Mouse (Mus musculus) liver, embryonic 16.5 days (tissue): ENCODE results near the gene Spa17. TPM values are rescaled to one million over a fixed set of nuclear protein-coding genes. Genes with fewer than 3 reads are reported as not detected.

Source experiments
- ATAC-seq: fragments of 200-750 bp; cut with Nextera tagmentation; 2 replicates; pipeline ENCODE4 v1.8.0; 2017; ENCODE audit warnings: low read depth, mild to moderate bottlenecking, moderate number of reproducible peaks, moderate library complexity
- H3K27ac ChIP-seq: fragments of 300-500 bp; sonication (generic); 2 replicates; pipeline ENCODE4 v1.5.1; 2014; ENCODE audit warnings: mild to moderate bottlenecking, low read length
- H3K27me3 ChIP-seq: fragments of 300-500 bp; sonication (generic); 2 replicates; pipeline ENCODE4 v1.6.1; 2014; ENCODE audit warnings: low read depth, low read length, mixed read lengths; ENCODE audit not compliant: control insufficient read depth, insufficient read depth
- H3K36me3 ChIP-seq: fragments of 300-500 bp; sonication (generic); 2 replicates; pipeline ENCODE4 v1.6.1; 2014; ENCODE audit warnings: mild to moderate bottlenecking; ENCODE audit not compliant: control insufficient read depth, insufficient read depth
- H3K4me1 ChIP-seq: fragments of 300-500 bp; sonication (generic); 2 replicates; pipeline ENCODE4 v1.6.1; 2014; ENCODE audit warnings: low read depth, low read length, mixed read lengths; ENCODE audit not compliant: control insufficient read depth
- H3K4me2 ChIP-seq: fragments of 300-500 bp; sonication (generic); 2 replicates; pipeline ENCODE4 v1.6.1; 2014; ENCODE audit warnings: low read depth, low read length, mixed read lengths
- H3K4me3 ChIP-seq: fragments of 300-500 bp; sonication (generic); 2 replicates; pipeline ENCODE4 v1.5.1; 2014; ENCODE audit warnings: low read depth, mild to moderate bottlenecking, low read length
- H3K9ac ChIP-seq: fragments of 300-500 bp; sonication (generic); 2 replicates; pipeline ENCODE4 v1.6.1; 2014; ENCODE audit warnings: low read depth, low read length
- H3K9me3 ChIP-seq: fragments of 300-500 bp; sonication (generic); replicated peaks from 2 replicates; pipeline ENCODE4 v1.6.1; 2016; ENCODE audit warnings: low read length; ENCODE audit not compliant: control insufficient read depth
- WGBS: fragments of 180-500 bp; shearing (Covaris S2); extraction: QIAGEN DNeasy Blood & Tissue Kit; methylation state at CpG from one replicate; pipeline ENCODE4 v1.1.7; 2014; ENCODE audit not compliant: insufficient replicate concordance; 5-methylcytosine and 5-hydroxymethylcytosine counted together
- polyA plus RNA-seq: library from polyadenylated mRNA; unstranded; fragments of >200 nt; fragmentation: Nextera tagmentation; extraction: Ambion mirVana; gene quantifications from 2 replicates; pipeline ENCODE4 v1.2.1, GENCODE M21; 2015

Spa17 gene
- polyA plus RNA-seq, 1 experiment from 2014 or later: 2.1 TPM

DNA sequence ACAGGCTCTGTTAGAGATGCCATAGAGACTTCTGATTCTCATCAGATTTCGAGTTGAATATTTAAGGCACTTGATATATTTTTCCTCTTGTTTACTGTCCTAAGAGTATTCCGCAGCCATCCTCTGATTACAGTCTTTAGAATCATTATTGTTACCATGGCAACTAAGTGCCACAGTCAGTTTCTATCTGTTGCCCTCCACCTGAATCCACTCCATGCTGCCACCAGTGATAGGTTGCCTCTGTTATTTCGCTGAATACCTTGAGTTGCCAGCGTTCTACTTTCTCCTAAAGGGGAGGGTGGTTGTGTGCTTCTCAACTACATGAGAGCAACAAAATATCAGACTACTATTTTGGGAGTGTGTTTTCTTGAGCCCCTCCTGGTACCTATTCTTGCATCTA lies 26.8 kb downstream of the Spa17 start:
- no peak overlapping the region for H3K4me3 ChIP-seq
- H3K27ac ChIP-seq: no peak overlapping the region
- WGBS: 64% methylated on average over 4 of the region's 4 CpGs
- H3K36me3 ChIP-seq: no peaks in the 10 kb centered on the region
- ATAC-seq: no peak
- no peak overlapping the region for H3K9ac ChIP-seq
- H3K4me2 ChIP-seq: no peak overlapping the region
- H3K4me1 ChIP-seq: no peaks in the 10 kb centered on the region
- H3K27me3 ChIP-seq: no peaks in the 10 kb centered on the region
- no peaks in the 10 kb centered on the region for H3K9me3 ChIP-seq

DNA sequence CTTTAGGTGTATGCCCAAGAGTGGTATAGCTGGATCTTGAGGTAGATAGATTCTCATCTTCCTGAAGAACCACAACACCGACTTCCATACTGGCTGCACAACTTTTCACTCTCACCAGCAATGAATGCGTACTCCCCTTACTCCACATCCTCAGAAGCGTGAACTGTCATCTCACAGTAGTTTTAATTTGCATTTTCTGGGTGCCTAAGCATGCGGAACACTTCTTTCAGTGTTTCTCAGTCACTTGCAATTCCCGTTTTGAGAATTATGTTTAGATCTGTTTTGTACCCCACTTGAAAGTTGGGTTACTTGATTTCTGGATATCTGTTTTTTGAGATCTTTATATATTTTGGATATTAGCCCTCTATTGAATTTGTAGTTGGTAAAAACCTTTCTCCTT lies 29.9 kb downstream of the Spa17 start:
- ATAC-seq: no peak
- Histone ChIP-seq H3K4me3 (no peak overlapping the region), H3K27me3 (no peaks in the 10 kb centered on the region), H3K9ac (no peak overlapping the region), H3K9me3 (no peaks in the 10 kb centered on the region), H3K27ac (no peak overlapping the region), H3K4me1 (no peaks in the 10 kb centered on the region), H3K4me2 (no peak overlapping the region), H3K36me3 (no peaks in the 10 kb centered on the region)
- 70% methylated on average over 5 of the region's 5 CpGs for WGBS

DNA sequence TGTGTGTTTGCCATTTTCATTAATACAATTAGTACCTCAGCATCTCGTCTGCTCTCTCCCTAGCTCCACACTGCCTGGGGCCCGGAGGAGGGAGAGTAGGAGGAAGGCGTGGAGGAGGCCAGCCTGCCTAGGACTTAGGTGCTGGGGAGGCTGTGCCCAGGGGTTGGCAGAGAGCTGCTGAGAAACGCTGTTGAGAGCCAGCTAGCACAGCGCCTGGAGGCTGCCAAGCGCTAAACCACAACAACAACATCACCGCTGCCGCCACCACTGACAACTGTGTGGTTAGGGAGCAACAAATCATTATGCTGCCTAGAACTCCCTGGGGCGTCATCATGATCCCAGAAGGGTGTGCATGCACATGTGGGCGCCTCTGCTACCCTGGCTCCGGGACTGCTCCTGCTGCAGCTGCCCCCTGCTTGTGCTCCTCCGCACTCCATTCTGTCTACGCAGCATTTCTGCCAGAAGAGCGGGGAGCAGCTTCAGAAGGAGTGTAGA lies 37.0 kb downstream of the Spa17 start:
- Histone ChIP-seq H3K27ac (no peak overlapping the region), H3K36me3 (no peaks in the 10 kb centered on the region), H3K27me3 (no peaks in the 10 kb centered on the region), H3K4me2 (peak overlapping the region; percentile 8; the same call in 1 of the 2 replicates), H3K4me1 (peaks cover 7% of the 10 kb centered on the region), H3K9me3 (no peaks in the 10 kb centered on the region), H3K9ac (no peak overlapping the region), H3K4me3 (no peak overlapping the region)
- peak; percentile 27; the same call in 1 of the 2 replicates for ATAC-seq
- 16% methylated on average over 14 of the region's 14 CpGs for WGBS

DNA sequence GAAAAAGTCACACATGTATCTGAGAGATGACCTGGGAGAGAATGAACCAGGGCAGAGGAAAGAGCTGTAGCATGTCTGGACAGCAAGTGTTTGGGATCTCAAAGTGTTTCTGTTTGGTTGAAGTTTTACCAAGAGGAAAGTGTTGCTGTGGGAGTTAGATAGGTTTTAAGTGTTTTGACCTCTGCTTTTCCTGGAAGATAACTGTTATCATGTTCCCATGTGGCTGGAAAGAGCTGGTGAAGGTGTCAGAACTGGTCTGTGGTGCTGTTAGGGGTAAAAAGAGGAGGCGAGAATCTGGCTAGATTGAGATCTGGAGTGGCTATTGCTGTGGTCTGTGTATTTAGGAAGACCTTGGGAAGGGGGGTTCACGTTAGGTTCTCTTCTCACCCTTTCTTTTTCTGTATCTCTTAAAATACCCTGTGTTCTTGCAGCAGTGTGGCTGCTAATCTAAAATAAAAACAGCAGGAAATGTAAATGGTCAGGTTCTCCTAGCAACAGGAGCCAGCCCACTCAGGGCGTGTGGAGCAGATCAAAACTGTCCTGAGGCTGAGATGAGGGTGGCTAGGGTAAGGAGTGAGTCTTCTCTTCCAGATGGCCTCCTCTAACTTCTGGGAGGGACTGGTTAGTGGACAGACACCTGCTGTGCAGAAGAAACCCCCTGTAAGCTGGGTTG lies 41.2 kb downstream of the Spa17 start:
- no peaks in the 10 kb centered on the region for H3K27me3 ChIP-seq

DNA sequence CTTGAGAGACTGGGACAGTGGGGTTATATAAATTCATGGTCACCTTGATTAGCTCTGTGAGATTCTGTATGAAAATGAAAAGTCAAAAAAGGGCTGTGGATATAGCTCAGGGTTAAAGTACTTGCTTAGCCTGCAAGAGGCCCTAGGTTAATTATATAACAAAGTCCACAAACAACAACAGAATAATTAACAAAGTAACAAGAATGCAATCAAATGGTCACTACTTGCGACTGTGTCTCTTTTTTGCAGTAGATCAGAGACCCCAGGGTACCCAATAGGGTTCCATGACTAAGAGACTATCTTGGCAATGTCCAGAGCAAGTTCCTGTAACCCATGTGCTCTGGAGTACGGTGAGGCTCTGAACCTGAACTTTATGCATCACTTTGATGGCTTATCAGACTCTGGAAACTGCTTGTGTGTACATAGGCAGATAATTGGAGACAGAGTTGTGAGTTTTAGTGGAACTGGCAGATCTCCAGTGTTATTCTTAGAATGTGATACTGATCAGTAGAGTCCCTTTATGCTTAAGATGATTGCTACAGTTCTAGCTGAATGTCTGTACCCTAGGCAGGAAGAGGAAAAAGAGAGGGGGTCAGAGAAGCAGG lies 44.2 kb downstream of the Spa17 start:
- Histone ChIP-seq H3K36me3 (no peaks in the 10 kb centered on the region), H3K27me3 (no peaks in the 10 kb centered on the region), H3K4me1 (peaks cover 31% of the 10 kb centered on the region), H3K4me3 (no peak overlapping the region), H3K27ac (no peak overlapping the region), H3K9me3 (no peaks in the 10 kb centered on the region), H3K9ac (no peak overlapping the region), H3K4me2 (no peak overlapping the region)
- peak; percentile 56 for ATAC-seq
- whole genome bisulfite sequencing: 30% methylated on average over 2 of the region's 2 CpGs

More for the DNA sequence above, 41.2 kb downstream of the Spa17 start:
- WGBS: 26% methylated on average over 3 of the region's 3 CpGs
- Histone ChIP-seq H3K4me2 (no peak overlapping the region), H3K9ac (no peak overlapping the region), H3K4me1 (peaks cover 27% of the 10 kb centered on the region), H3K36me3 (no peaks in the 10 kb centered on the region), H3K4me3 (no peak overlapping the region), H3K27ac (no peak overlapping the region), H3K9me3 (no peaks in the 10 kb centered on the region)
- no peak for ATAC-seq

DNA sequence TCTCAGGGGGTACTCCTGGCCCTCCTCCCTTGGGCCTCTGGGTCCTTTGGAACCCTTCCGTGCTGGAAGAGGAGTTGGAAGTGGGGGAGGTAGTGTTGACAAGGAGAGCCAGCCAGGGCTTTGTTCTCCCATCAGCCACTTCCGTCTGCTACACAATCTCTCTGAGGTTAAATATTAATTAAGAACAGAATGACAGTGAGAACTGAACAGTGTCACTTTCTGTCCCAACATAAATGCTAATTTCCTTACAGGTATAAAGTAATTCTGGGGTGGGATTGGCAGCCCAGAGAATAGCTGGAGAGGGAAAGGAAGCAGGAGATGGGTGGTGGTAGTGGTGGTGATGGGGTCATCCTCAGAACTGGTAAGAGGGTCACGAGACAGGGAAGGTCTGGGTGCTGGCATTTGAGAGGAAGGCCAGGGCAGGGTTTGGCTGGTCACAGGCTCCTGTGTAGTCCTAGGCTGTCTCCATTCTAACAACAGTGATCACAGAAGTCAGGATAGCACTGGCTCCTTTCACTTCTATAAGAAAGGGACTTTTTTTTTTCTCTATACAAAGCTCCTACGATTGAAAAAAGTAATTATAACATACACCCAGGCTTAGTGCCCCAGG lies 44.8 kb downstream of the Spa17 start:
- Histone ChIP-seq H3K4me3 (no peak overlapping the region), H3K4me1 (peaks cover 34% of the 10 kb centered on the region), H3K36me3 (no peaks in the 10 kb centered on the region), H3K9ac (no peak overlapping the region), H3K27ac (no peak overlapping the region), H3K27me3 (no peaks in the 10 kb centered on the region), H3K4me2 (no peak overlapping the region), H3K9me3 (no peaks in the 10 kb centered on the region)
- WGBS: 35% methylated on average over 4 of the region's 4 CpGs
- no peak for ATAC-seq

DNA sequence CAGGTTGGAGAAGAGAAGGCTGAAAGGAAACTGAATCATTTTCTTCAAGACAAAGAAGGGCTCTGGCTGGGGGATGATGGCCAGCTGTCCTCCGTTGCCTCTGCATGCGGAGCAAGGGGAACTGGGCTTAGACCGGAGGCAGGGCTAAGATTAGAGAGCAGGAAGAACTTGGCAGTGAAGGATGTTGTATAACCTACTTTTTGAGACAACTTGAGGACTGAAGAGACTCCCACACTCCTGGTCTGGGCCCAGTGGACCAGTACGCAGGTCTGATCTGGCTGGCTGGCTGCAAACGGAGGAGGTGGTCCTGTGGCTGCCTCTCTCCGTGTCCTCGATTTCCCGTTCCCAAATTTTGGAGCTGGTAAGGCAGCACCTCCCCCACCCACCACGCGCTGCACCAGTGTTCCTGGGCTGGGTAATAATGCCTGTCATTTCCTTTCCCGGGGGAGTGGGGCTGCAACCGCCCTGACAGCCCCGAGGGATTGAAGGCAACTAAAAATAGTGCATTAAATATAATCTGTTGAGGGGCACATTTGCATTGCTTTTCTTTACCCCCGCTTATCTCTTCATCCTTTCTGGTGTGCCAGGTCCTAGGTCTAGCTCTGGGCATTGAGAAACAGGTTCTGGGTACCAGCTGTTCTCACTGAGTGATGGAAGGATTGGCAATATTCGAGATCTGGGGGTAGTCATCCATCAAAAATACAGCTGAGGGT lies 45.5 kb downstream of the Spa17 start:
- no peaks in the 10 kb centered on the region for H3K36me3 ChIP-seq
- peaks cover 34% of the 10 kb centered on the region for H3K4me1 ChIP-seq
- WGBS: 8% methylated on average over 15 of the region's 15 CpGs
- H3K9ac ChIP-seq: peak overlapping the region; percentile 13; the same call in 1 of the 2 replicates
- no peak overlapping the region for H3K27ac ChIP-seq
- ATAC-seq: peak; percentile 35
- no peaks in the 10 kb centered on the region for H3K27me3 ChIP-seq
- 0 out of 2 replicates have a peak overlapping the region, but pooled peaks have one; percentile 2 for H3K4me3 ChIP-seq
- H3K9me3 ChIP-seq: no peaks in the 10 kb centered on the region
- peak overlapping the region; percentile 39 for H3K4me2 ChIP-seq

DNA sequence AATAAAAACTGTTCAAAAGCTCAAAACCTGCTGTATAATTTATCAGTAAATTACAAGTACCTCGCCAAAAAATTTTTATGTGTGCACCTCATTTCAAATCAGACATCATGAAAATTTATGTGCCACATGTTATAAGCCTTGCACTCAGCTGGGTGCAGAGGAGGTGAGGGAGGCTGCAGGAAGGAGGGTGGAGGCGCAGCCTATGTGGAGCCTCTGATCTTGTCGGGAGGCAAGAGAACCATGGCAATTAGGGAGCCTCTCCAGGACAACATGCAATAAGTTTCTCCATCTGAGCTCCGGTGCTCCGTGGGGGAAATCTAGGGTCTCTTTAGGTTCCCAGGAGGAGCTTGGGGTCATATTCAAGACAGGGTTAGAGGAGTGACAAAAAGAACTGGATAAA lies 46.1 kb downstream of the Spa17 start:
- H3K4me3 ChIP-seq: no peak overlapping the region
- no peaks in the 10 kb centered on the region for H3K9me3 ChIP-seq
- H3K27me3 ChIP-seq: no peaks in the 10 kb centered on the region
- H3K27ac ChIP-seq: no peak overlapping the region
- H3K4me2 ChIP-seq: peak overlapping the region; percentile 39
- WGBS: 21% methylated on average over 5 of the region's 5 CpGs
- H3K4me1 ChIP-seq: peaks cover 30% of the 10 kb centered on the region
- peak; percentile 43; the same call in 1 of the 2 replicates for ATAC-seq
- H3K36me3 ChIP-seq: no peaks in the 10 kb centered on the region
- no peak overlapping the region; the same call in 1 of the 2 replicates for H3K9ac ChIP-seq
